Mouse (Mus musculus) midbrain, embryonic 10.5 days (tissue): ENCODE results near the gene Ppfibp1. TPM values are rescaled to one million over a fixed set of nuclear protein-coding genes. Genes with fewer than 3 reads are reported as not detected.
A peak's percentile ranks its signal among the peaks of the same experiment; 100 is the strongest.

Experiments
- DNase-seq: peaks from one replicate; pipeline ENCODE4 v3.0.0-alpha.2; 2017; ENCODE audit warnings: low spot score
- H3K27ac ChIP-seq: fragments of 300-500 bp; sonication (generic); replicated peaks from 2 replicates; pipeline ENCODE4 v1.5.1; 2016; ENCODE audit warnings: mild to moderate bottlenecking
- H3K27me3 ChIP-seq: fragments of 300-500 bp; sonication (generic); 2 replicates; pipeline ENCODE4 v1.6.1; 2016; ENCODE audit warnings: low read depth, mild to moderate bottlenecking; ENCODE audit not compliant: poor library complexity, severe bottlenecking
- H3K36me3 ChIP-seq: fragments of 300-500 bp; sonication (generic); 2 replicates; pipeline ENCODE4 v1.6.1; 2016; ENCODE audit warnings: mild to moderate bottlenecking, moderate library complexity
- H3K4me1 ChIP-seq: fragments of 300-500 bp; sonication (generic); 2 replicates; pipeline ENCODE4 v1.6.1; 2016
- H3K4me3 ChIP-seq: fragments of 300-500 bp; sonication (generic); 2 replicates; pipeline ENCODE4 v1.5.1; 2016; ENCODE audit warnings: mild to moderate bottlenecking, moderate library complexity
- H3K9me3 ChIP-seq: fragments of 300-500 bp; sonication (generic); replicated peaks from 2 replicates; pipeline ENCODE4 v1.6.1; 2016; ENCODE audit warnings: mild to moderate bottlenecking
- WGBS: fragments of 180-500 bp; shearing (Covaris S2); methylation state at CpG from one replicate; pipeline ENCODE4 v1.1.7; 2016; 5-methylcytosine and 5-hydroxymethylcytosine counted together
- polyA plus RNA-seq: library from polyadenylated mRNA; unstranded; fragments of >200 nt; fragmentation: Nextera tagmentation; extraction: Ambion mirVana; gene quantifications from 2 replicates; pipeline ENCODE4 v1.2.1, GENCODE M21; 2016

Gene Ppfibp1
- polyA plus RNA-seq, 1 experiment from 2014 or later: 28.8 TPM

- Histone ChIP-seq H3K4me1 (no peaks in the 10 kb centered on the region), H3K36me3 (peaks cover 9% of the 10 kb centered on the region), H3K27me3 (no peaks in the 10 kb centered on the region), H3K9me3 (no peaks in the 10 kb centered on the region), H3K4me3 (no peak overlapping the region), H3K27ac (no peak overlapping the region)
- no peak for DNase-seq
- WGBS: 92% methylated on average over 6 of the region's 6 CpGs
These were observed 108.7 kb downstream of the Ppfibp1 start for GRCm38 (mm10) chr6:146997006-146997405.

GRCm38 (mm10) chr6:146998710-146999109 lies 110.4 kb downstream of the Ppfibp1 start:
- no peak for DNase-seq
- Histone ChIP-seq H3K9me3 (no peaks in the 10 kb centered on the region), H3K4me1 (no peaks in the 10 kb centered on the region), H3K36me3 (peaks cover 12% of the 10 kb centered on the region), H3K27ac (no peak overlapping the region), H3K27me3 (no peaks in the 10 kb centered on the region), H3K4me3 (no peak overlapping the region)
- 94% methylated on average over 4 of the region's 4 CpGs for WGBS

GRCm38 (mm10) chr6:146999302-146999701 lies 111.0 kb downstream of the Ppfibp1 start:
- no peaks in the 10 kb centered on the region for H3K4me1 ChIP-seq
- no peaks in the 10 kb centered on the region for H3K9me3 ChIP-seq
- no peak overlapping the region for H3K4me3 ChIP-seq
- H3K27me3 ChIP-seq: no peaks in the 10 kb centered on the region
- DNase-seq: no peak
- H3K36me3 ChIP-seq: peaks cover 12% of the 10 kb centered on the region
- H3K27ac ChIP-seq: no peak overlapping the region
- WGBS: 90% methylated on average over 9 of the region's 9 CpGs

- DNase-seq: no peak
- Histone ChIP-seq H3K27ac (no peak overlapping the region), H3K27me3 (no peaks in the 10 kb centered on the region), H3K36me3 (peaks cover 12% of the 10 kb centered on the region), H3K4me1 (no peaks in the 10 kb centered on the region), H3K9me3 (no peaks in the 10 kb centered on the region), H3K4me3 (no peak overlapping the region)
- 82% methylated on average over 2 of the region's 2 CpGs for WGBS
These were observed 111.5 kb downstream of the Ppfibp1 start for GRCm38 (mm10) chr6:146999755-147000154.

GRCm38 (mm10) chr6:147008148-147008547 lies 119.9 kb downstream of the Ppfibp1 start:
- no peaks in the 10 kb centered on the region for H3K4me1 ChIP-seq
- no peaks in the 10 kb centered on the region for H3K9me3 ChIP-seq
- H3K4me3 ChIP-seq: no peak overlapping the region
- 65% methylated on average over 3 of the region's 3 CpGs for WGBS
- 0 out of 2 replicates have a peak, but pooled peaks cover 3% of the 10 kb centered on the region for H3K36me3 ChIP-seq
- H3K27ac ChIP-seq: no peak overlapping the region
- peak; percentile 50 for DNase-seq
- no peaks in the 10 kb centered on the region for H3K27me3 ChIP-seq

- no peaks in the 10 kb centered on the region for H3K4me1 ChIP-seq
- WGBS: 93% methylated on average over 6 of the region's 6 CpGs
- no peaks in the 10 kb centered on the region for H3K9me3 ChIP-seq
- no peak for DNase-seq
- no peak overlapping the region for H3K27ac ChIP-seq
- no peak overlapping the region for H3K4me3 ChIP-seq
- peaks cover 3% of the 10 kb centered on the region; the same call in 1 of the 2 replicates for H3K36me3 ChIP-seq
- H3K27me3 ChIP-seq: no peaks in the 10 kb centered on the region
These were observed 122.1 kb downstream of the Ppfibp1 start for GRCm38 (mm10) chr6:147010358-147010757.

GRCm38 (mm10) chr6:147010811-147011520 lies 122.7 kb downstream of the Ppfibp1 start:
- H3K4me1 ChIP-seq: no peaks in the 10 kb centered on the region
- H3K27me3 ChIP-seq: no peaks in the 10 kb centered on the region
- DNase-seq: no peak
- no peak overlapping the region for H3K27ac ChIP-seq
- no peak overlapping the region for H3K4me3 ChIP-seq
- no peaks in the 10 kb centered on the region for H3K9me3 ChIP-seq
- 91% methylated on average over 15 of the region's 15 CpGs for WGBS
- peaks cover 3% of the 10 kb centered on the region; the same call in 1 of the 2 replicates for H3K36me3 ChIP-seq

GRCm38 (mm10) chr6:147011555-147011954 lies 123.3 kb downstream of the Ppfibp1 start:
- no peak for DNase-seq
- H3K4me3 ChIP-seq: no peak overlapping the region
- no peaks in the 10 kb centered on the region for H3K9me3 ChIP-seq
- peaks cover 3% of the 10 kb centered on the region; the same call in 1 of the 2 replicates for H3K36me3 ChIP-seq
- 72% methylated on average over 6 of the region's 6 CpGs for WGBS
- H3K27me3 ChIP-seq: no peaks in the 10 kb centered on the region
- H3K27ac ChIP-seq: no peak overlapping the region
- H3K4me1 ChIP-seq: no peaks in the 10 kb centered on the region

GRCm38 (mm10) chr6:147011977-147012376 lies 123.7 kb downstream of the Ppfibp1 start:
- H3K9me3 ChIP-seq: no peaks in the 10 kb centered on the region
- no peak overlapping the region for H3K4me3 ChIP-seq
- DNase-seq: no peak
- no peak overlapping the region for H3K27ac ChIP-seq
- H3K27me3 ChIP-seq: no peaks in the 10 kb centered on the region
- H3K36me3 ChIP-seq: peaks cover 3% of the 10 kb centered on the region; the same call in 1 of the 2 replicates
- H3K4me1 ChIP-seq: no peaks in the 10 kb centered on the region
- WGBS: 88% methylated on average over 6 of the region's 6 CpGs

- Histone ChIP-seq H3K4me1 (no peaks in the 10 kb centered on the region), H3K9me3 (no peaks in the 10 kb centered on the region), H3K36me3 (peaks cover 3% of the 10 kb centered on the region; the same call in 1 of the 2 replicates), H3K4me3 (no peak overlapping the region), H3K27ac (no peak overlapping the region), H3K27me3 (no peaks in the 10 kb centered on the region)
- WGBS: 95% methylated on average over 1 of the region's 1 CpGs
- no peak for DNase-seq
These were observed 125.3 kb downstream of the Ppfibp1 start for GRCm38 (mm10) chr6:147013546-147013945.

- Histone ChIP-seq H3K36me3 (peaks cover 15% of the 10 kb centered on the region), H3K27ac (no peak overlapping the region), H3K4me3 (no peak overlapping the region), H3K9me3 (no peaks in the 10 kb centered on the region), H3K4me1 (no peaks in the 10 kb centered on the region), H3K27me3 (no peaks in the 10 kb centered on the region)
- DNase-seq: no peak
- 84% methylated on average over 4 of the region's 4 CpGs for WGBS
These were observed 129.6 kb downstream of the Ppfibp1 start for GRCm38 (mm10) chr6:147017906-147018305.

- Histone ChIP-seq H3K27me3 (no peaks in the 10 kb centered on the region), H3K4me1 (no peaks in the 10 kb centered on the region), H3K27ac (no peak overlapping the region), H3K4me3 (no peak overlapping the region), H3K36me3 (peaks cover 15% of the 10 kb centered on the region), H3K9me3 (no peaks in the 10 kb centered on the region)
- 92% methylated on average over 5 of the region's 5 CpGs for WGBS
- DNase-seq: no peak
These were observed 130.1 kb downstream of the Ppfibp1 start for GRCm38 (mm10) chr6:147018364-147018763.

- Histone ChIP-seq H3K27me3 (no peaks in the 10 kb centered on the region), H3K4me1 (no peaks in the 10 kb centered on the region), H3K27ac (no peak overlapping the region), H3K9me3 (no peaks in the 10 kb centered on the region), H3K36me3 (peaks cover 12% of the 10 kb centered on the region; the same call in 1 of the 2 replicates), H3K4me3 (no peak overlapping the region)
- DNase-seq: no peak
- WGBS: 95% methylated on average over 5 of the region's 5 CpGs
These were observed 132.9 kb downstream of the Ppfibp1 start for GRCm38 (mm10) chr6:147021181-147021580.
